Mouse (Mus musculus) mesoderm, embryonic 11.5 days (tissue): ENCODE results near the gene Pla2g3.

Experiments
- DNase-seq: peaks from one replicate; pipeline ENCODE4 v3.0.0-alpha.2; 2012; ENCODE audit warnings: low read depth, low spot score

Pla2g3 gene

GRCm38 (mm10) chr11:3536745-3537333 is 48.8 kb downstream of the Pla2g3 start:
- DNase-seq = no peak

GRCm38 (mm10) chr11:3537711-3538110 is 49.6 kb downstream of the Pla2g3 start:
- DNase-seq = no peak

- no peak for DNase-seq
Observed at GRCm38 (mm10) chr11:3538341-3538740, 50.3 kb downstream of the Pla2g3 start.

- DNase-seq = peak; percentile 94
Observed at GRCm38 (mm10) chr11:3539111-3539825, 51.2 kb downstream of the Pla2g3 start.

- no peak for DNase-seq
Observed at GRCm38 (mm10) chr11:3539826-3540196, 51.7 kb downstream of the Pla2g3 start.

GRCm38 (mm10) chr11:3540451-3541085 is 52.5 kb downstream of the Pla2g3 start, which contains the start of gene Smtn:
Smtn (minus strand) TSS chr11:3540612.
- no peak for DNase-seq

GRCm38 (mm10) chr11:3541932-3542331 is 53.8 kb downstream of the Pla2g3 start:
- DNase-seq = no peak

GRCm38 (mm10) chr11:3543001-3543400 is 54.9 kb downstream of the Pla2g3 start:
- no peak for DNase-seq

GRCm38 (mm10) chr11:3544409-3544808 is 56.3 kb downstream of the Pla2g3 start:
- DNase-seq = no peak

- no peak for DNase-seq
Observed at GRCm38 (mm10) chr11:3545531-3546241, 57.6 kb downstream of the Pla2g3 start.

- DNase-seq = no peak
Observed at GRCm38 (mm10) chr11:3546242-3546562, 58.1 kb downstream of the Pla2g3 start.

- DNase-seq = no peak
Observed at GRCm38 (mm10) chr11:3547047-3547446, 59.0 kb downstream of the Pla2g3 start.

GRCm38 (mm10) chr11:3547969-3548368 is 59.9 kb downstream of the Pla2g3 start:
- peak; percentile 52 for DNase-seq

- DNase-seq = no peak
Observed at GRCm38 (mm10) chr11:3548564-3549295, 60.6 kb downstream of the Pla2g3 start.
